Mouse (Mus musculus): ENCODE data around the gene Fam71e1. TPM values are rescaled to one million over a fixed set of nuclear protein-coding genes. Genes with fewer than 3 reads are reported as not detected.

Gene Fam71e1
- polyA plus RNA-seq, 1 experiment from 2014 or later = 5.9 TPM

DNA sequence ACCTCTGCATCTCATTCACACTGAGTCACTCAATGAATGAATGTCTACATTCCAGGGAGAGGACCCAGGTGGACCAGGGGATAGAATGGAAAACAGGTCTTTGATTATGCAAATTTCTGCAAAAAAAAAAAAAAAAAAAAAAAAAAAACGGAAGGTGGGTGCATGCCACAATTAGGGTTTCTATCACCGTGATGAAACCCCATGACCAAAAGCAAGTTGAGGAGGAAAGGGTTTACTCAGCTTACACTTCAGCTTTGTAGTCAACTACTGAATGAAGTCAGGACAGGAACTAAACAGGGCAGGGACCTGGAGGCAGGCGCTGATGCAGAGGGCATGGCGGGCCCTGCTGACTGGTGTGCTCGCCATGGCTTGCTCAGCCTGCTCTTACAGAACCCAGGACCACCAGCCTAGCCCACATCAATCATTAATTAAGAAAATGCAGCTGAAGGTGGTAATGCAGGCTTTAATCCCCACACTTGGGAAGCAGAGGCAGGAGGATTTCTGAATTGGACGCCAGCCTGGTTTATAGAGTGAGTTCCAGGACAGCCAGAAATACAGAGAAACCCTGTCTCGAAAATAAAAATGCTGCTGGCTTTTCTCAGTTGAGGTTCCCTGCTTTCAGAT is 10.7 kb upstream of the Fam71e1 start:
- no peak for ATAC-seq (ENCODE audit: low FRiP score, low TSS enrichment)
- no peak for DNase-seq (ENCODE audit: low spot score)
- TF ChIP-seq EP300 (optimal IDR thresholded peaks at IDR 0.05) = no peak
- no peak for TF ChIP-seq CTCF (IDR thresholded peaks at IDR 0.05; ENCODE audit: low read depth)
- H3K9ac ChIP-seq (ENCODE audit: low read length) = no peak overlapping the region
- no peak overlapping the region for H3K27ac ChIP-seq (replicated peaks)
- peaks cover 8% of the 10 kb centered on the region for H3K36me3 ChIP-seq (ENCODE audit: control insufficient read depth, insufficient read depth, low read length)
- 69% methylated on average over 7 of the region's 7 CpGs for WGBS
- H3K27me3 ChIP-seq (ENCODE audit: control insufficient read depth, insufficient read depth, low read length) = no peaks in the 10 kb centered on the region
- no peak overlapping the region for H3K4me3 ChIP-seq (ENCODE audit: low read depth, low read length)
- no peak overlapping the region for H3K4me2 ChIP-seq (replicated peaks; ENCODE audit: low read depth)
- H3K4me1 ChIP-seq (replicated peaks; ENCODE audit: control insufficient read depth, insufficient read depth) = no peaks in the 10 kb centered on the region
- H3K9me3 ChIP-seq (ENCODE audit: control insufficient read depth, low read length) = no peaks in the 10 kb centered on the region

DNA sequence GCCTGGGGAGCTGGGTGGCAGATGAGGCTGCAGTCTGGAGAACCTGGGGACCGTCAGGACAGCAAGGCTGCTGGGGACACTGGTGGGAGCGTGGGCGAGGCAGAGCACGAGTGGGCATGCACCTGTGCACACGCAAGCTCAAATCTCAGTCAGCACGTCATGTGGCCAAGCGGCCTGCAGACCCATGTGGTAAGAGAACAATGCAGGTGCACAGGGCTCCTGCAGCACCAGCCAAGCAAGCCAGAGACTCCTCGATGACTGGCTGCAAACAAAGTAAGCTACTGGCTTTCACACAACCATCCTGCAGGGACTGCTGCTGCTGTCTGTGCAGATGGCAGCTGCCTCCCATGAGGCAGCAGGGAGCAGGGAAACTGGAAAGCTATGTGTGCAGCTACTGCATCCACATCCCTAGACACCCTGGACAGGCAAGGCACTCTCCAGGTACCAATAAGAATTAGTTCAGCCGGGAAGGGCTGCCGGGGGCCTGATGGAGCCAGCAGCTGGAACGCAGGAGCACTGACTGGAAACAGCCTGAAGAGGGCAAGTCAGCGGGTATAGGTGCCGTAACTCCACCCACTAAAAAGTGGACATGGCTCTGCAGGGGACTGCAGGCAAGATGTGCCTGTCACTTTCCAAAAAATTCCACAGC is 9.3 kb upstream of the Fam71e1 start:
- no peak for ATAC-seq (ENCODE audit: low FRiP score, low TSS enrichment)
- peaks cover 14% of the 10 kb centered on the region for H3K36me3 ChIP-seq (ENCODE audit: control insufficient read depth, insufficient read depth, low read length)
- no peak overlapping the region for H3K9ac ChIP-seq (ENCODE audit: low read length)
- H3K4me1 ChIP-seq (replicated peaks; ENCODE audit: control insufficient read depth, insufficient read depth) = no peaks in the 10 kb centered on the region
- no peak for TF ChIP-seq EP300 (optimal IDR thresholded peaks at IDR 0.05)
- no peak for TF ChIP-seq CTCF (IDR thresholded peaks at IDR 0.05; ENCODE audit: low read depth)
- no peak overlapping the region for H3K4me3 ChIP-seq (ENCODE audit: low read depth, low read length)
- 74% methylated on average over 13 of the region's 13 CpGs for WGBS
- no peak overlapping the region for H3K4me2 ChIP-seq (replicated peaks; ENCODE audit: low read depth)
- no peak overlapping the region for H3K27ac ChIP-seq (replicated peaks)
- no peaks in the 10 kb centered on the region for H3K27me3 ChIP-seq (ENCODE audit: control insufficient read depth, insufficient read depth, low read length)
- no peaks in the 10 kb centered on the region for H3K9me3 ChIP-seq (ENCODE audit: control insufficient read depth, low read length)
- DNase-seq (ENCODE audit: low spot score) = no peak

DNA sequence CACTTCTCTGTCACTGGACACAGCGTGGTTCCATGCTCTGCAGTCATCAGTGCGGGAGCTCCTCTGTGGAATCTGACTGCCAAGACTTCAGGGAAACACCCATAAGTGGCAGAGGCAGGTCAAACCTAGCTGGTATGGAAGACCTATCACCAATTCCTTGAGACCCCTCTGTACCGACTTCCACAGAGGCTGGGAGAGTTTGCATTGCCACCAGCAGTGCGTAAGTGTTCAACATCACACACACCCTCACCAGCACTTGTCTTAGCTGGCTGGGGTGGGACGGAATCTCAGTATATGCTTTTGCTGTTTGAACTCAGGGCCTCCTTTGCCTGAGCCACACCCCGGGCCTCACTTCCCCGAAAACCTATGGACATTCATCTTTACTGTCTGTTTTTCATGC is 8.4 kb upstream of the Fam71e1 start:
- ATAC-seq (ENCODE audit: low FRiP score, low TSS enrichment) = no peak
- WGBS = 79% methylated on average over 7 of the region's 7 CpGs

DNA sequence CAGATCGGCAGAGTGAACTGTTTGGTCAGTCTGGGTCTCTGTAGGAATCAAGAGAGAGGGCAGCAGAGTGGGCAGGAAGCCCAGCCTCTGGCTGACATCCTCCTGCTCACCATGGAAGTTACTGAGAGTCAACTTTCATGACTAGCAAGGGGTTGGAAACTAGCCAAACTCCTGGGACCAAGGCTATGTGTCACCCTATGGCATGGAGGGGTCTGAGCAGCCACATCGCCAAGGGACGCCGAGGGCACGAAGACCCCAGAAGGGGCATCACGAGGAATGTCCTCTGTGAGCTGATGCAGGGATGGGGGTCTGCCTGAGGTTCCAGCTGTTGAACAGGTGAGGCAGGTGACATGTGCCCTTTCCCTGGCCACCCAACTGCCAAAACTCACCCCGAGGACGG is 7.8 kb upstream of the Fam71e1 start:
- no peak overlapping the region for H3K27ac ChIP-seq (replicated peaks)
- no peaks in the 10 kb centered on the region for H3K9me3 ChIP-seq (ENCODE audit: control insufficient read depth, low read length)
- no peaks in the 10 kb centered on the region for H3K27me3 ChIP-seq (ENCODE audit: control insufficient read depth, insufficient read depth, low read length)
- WGBS = 93% methylated on average over 8 of the region's 8 CpGs
- peaks cover 19% of the 10 kb centered on the region for H3K36me3 ChIP-seq (ENCODE audit: control insufficient read depth, insufficient read depth, low read length)
- ATAC-seq (ENCODE audit: low FRiP score, low TSS enrichment) (no peak), DNase-seq (ENCODE audit: low spot score) (no peak)
- no peaks in the 10 kb centered on the region for H3K4me1 ChIP-seq (replicated peaks; ENCODE audit: control insufficient read depth, insufficient read depth)
- TF ChIP-seq EP300 (optimal IDR thresholded peaks at IDR 0.05) (no peak), CTCF (IDR thresholded peaks at IDR 0.05; ENCODE audit: low read depth) (no peak)
- no peak overlapping the region for H3K4me3 ChIP-seq (ENCODE audit: low read depth, low read length)
- H3K9ac ChIP-seq (ENCODE audit: low read length) = no peak overlapping the region
- no peak overlapping the region for H3K4me2 ChIP-seq (replicated peaks; ENCODE audit: low read depth)

More for the DNA sequence above, 8.4 kb upstream of the Fam71e1 start:
- Histone ChIP-seq H3K4me2 (replicated peaks; ENCODE audit: low read depth) (no peak overlapping the region), H3K27me3 (ENCODE audit: control insufficient read depth, insufficient read depth, low read length) (no peaks in the 10 kb centered on the region), H3K36me3 (ENCODE audit: control insufficient read depth, insufficient read depth, low read length) (peaks cover 16% of the 10 kb centered on the region), H3K27ac (replicated peaks) (no peak overlapping the region), H3K4me3 (ENCODE audit: low read depth, low read length) (no peak overlapping the region), H3K9ac (ENCODE audit: low read length) (no peak overlapping the region), H3K4me1 (replicated peaks; ENCODE audit: control insufficient read depth, insufficient read depth) (no peaks in the 10 kb centered on the region), H3K9me3 (ENCODE audit: control insufficient read depth, low read length) (no peaks in the 10 kb centered on the region)
- TF ChIP-seq CTCF (IDR thresholded peaks at IDR 0.05; ENCODE audit: low read depth) = no peak
- TF ChIP-seq EP300 (optimal IDR thresholded peaks at IDR 0.05) = no peak
- DNase-seq (ENCODE audit: low spot score) = no peak

DNA sequence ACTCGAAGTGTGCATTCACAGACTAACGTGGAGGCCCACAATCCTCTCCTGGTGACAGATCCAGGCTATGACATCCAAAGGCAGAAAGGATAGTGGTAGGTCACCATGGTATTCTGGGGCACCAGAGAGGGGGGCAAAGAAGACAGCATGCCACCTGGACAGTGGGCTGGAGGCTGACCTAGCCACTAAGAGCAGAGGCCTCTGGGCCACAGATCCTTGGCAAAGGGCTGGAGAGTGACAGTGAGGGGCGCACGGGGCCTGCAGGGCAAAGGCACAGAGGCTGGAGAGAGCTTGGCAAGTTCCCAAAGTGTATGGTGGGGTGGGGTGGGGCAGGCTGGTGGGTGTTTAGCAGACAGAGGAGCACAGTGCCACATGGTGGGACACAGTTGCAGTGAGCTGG is 6.1 kb upstream of the Fam71e1 start:
- Histone ChIP-seq H3K27me3 (ENCODE audit: control insufficient read depth, insufficient read depth, low read length) (no peaks in the 10 kb centered on the region), H3K36me3 (ENCODE audit: control insufficient read depth, insufficient read depth, low read length) (peaks cover 19% of the 10 kb centered on the region), H3K9me3 (ENCODE audit: control insufficient read depth, low read length) (no peaks in the 10 kb centered on the region), H3K4me2 (replicated peaks; ENCODE audit: low read depth) (no peak overlapping the region), H3K4me1 (replicated peaks; ENCODE audit: control insufficient read depth, insufficient read depth) (no peaks in the 10 kb centered on the region), H3K4me3 (ENCODE audit: low read depth, low read length) (no peak overlapping the region), H3K9ac (ENCODE audit: low read length) (no peak overlapping the region), H3K27ac (replicated peaks) (no peak overlapping the region)
- ATAC-seq (ENCODE audit: low FRiP score, low TSS enrichment) (no peak), DNase-seq (ENCODE audit: low spot score) (no peak)
- TF ChIP-seq EP300 (optimal IDR thresholded peaks at IDR 0.05) (no peak), CTCF (IDR thresholded peaks at IDR 0.05; ENCODE audit: low read depth) (no peak)
- WGBS = 87% methylated on average over 4 of the region's 4 CpGs

DNA sequence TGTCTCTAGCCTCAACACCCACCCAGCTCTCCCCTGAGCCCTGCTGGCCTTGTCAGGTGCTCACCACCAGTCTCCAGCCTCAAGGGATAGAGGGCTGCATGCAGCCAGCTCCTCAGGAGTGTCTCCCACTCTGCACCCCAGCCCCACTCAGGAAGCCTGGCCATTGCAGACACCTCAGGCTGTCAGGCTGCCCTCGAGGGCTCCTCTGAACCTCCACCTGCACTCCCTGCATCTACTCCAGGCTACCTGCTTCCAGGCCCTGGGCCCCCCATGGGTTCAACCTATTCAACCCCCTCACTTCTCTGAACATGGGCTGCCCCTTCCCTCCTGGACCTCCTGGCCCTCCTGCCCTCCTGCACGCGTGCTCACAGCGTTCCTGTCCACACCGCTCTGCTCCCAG is 5.0 kb upstream of the Fam71e1 start:
- H3K36me3 ChIP-seq (ENCODE audit: control insufficient read depth, insufficient read depth, low read length) = peaks cover 19% of the 10 kb centered on the region
- no peak for DNase-seq (ENCODE audit: low spot score)
- WGBS = 94% methylated on average over 5 of the region's 5 CpGs

More for the DNA sequence above, 5.0 kb upstream of the Fam71e1 start:
- Histone ChIP-seq H3K4me2 (replicated peaks; ENCODE audit: low read depth) (no peak overlapping the region), H3K4me1 (replicated peaks; ENCODE audit: control insufficient read depth, insufficient read depth) (peaks cover 5% of the 10 kb centered on the region), H3K27me3 (ENCODE audit: control insufficient read depth, insufficient read depth, low read length) (no peaks in the 10 kb centered on the region), H3K27ac (replicated peaks) (no peak overlapping the region), H3K9me3 (ENCODE audit: control insufficient read depth, low read length) (no peaks in the 10 kb centered on the region), H3K9ac (ENCODE audit: low read length) (no peak overlapping the region), H3K4me3 (ENCODE audit: low read depth, low read length) (no peak overlapping the region)
- no peak for ATAC-seq (ENCODE audit: low FRiP score, low TSS enrichment)
- TF ChIP-seq CTCF (IDR thresholded peaks at IDR 0.05; ENCODE audit: low read depth) = no peak
- no peak for TF ChIP-seq EP300 (optimal IDR thresholded peaks at IDR 0.05)
